Mouse (Mus musculus): ENCODE results near the gene Olfr984.

Olfr984 gene

DNA sequence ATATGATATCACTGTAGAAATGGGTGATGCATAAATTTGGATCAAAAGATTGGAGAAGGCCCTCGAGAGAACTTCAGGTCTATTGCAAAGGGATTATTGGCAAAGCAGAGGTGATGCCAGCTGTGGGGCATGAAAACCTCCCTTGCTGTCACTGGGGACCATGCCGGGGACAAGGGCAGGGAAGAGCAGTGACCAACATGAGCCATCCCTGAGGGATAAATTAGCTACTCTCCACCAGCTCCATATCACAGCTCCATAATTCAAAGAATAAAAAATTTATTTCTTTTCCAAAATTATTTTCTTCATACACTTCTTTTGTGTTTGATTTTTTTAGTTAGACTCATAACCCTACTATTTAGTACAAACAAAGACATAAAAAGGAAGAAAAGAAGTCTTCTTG, at the start of gene Olfr984:
Gene Olfr984, minus strand, starts transcription at position 101 of the 400 bp plus-strand sequence.
- no peak for DNase-seq (ENCODE audit: low spot score in 2 of 2)

DNA sequence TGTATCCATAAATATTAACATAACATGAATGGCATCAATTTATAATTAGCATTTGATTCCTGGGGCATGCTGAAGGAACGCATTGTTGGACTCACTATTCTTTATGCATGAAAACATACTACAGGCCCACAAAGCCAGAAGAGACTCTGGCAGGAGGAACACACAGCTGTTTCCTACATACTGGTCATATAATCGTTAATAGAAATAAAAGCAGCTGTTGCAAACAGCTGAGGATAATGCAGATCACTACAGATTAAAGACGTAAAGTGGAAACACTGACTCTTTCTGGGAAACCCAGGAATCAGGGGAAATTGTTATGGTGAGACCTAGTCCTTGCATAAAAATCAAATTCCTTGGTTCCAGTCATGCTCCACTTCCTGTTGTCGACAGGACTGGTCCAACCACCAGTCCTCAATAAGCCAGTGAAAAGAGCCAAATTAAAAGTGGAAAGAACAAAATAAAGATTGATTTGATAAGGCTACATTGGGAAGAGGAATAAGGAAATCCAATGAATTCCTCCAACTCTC, 41.2 kb upstream of the Olfr984 start:
- DNase-seq (ENCODE audit: low spot score in 2 of 2) = no peak

- no peak for DNase-seq (ENCODE audit: low spot score in 2 of 2)
These were observed 27.5 kb upstream of the Olfr984 start for GRCm38 (mm10) chr9:40141544-40141943.

GRCm38 (mm10) chr9:40139484-40139883, 25.5 kb upstream of the Olfr984 start:
- no peak for DNase-seq (ENCODE audit: low spot score in 2 of 2)

GRCm38 (mm10) chr9:40136987-40137688, 23.1 kb upstream of the Olfr984 start:
- DNase-seq (ENCODE audit: low spot score in 2 of 2) = no peak

GRCm38 (mm10) chr9:40130556-40130955, 16.6 kb upstream of the Olfr984 start:
- DNase-seq (ENCODE audit: low spot score in 2 of 2) = no peak

DNA sequence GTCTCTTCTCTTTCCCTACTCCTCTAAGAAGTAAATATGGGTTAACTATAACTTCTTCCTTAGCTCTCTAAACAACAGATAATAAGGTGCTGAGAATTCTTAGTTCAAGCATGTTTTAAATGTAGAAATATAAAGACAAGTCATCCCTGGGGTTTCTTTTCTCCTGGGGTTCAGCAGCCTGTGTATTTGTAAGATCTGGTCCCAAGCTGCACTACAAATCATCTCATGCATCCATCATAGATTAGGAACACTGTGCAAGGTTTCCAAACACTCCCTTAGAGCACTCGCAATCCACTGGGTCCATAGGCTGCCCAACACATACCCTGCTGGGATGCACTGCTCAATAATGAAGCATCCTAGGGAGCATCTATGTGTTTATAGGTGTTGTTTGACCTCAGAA, 16.1 kb upstream of the Olfr984 start, which contains the start of gene Olfr985:
Gene Olfr985, minus strand, starts transcription at position 101 of the 400 bp plus-strand sequence.
- no peak for DNase-seq (ENCODE audit: low spot score in 2 of 2)

DNA sequence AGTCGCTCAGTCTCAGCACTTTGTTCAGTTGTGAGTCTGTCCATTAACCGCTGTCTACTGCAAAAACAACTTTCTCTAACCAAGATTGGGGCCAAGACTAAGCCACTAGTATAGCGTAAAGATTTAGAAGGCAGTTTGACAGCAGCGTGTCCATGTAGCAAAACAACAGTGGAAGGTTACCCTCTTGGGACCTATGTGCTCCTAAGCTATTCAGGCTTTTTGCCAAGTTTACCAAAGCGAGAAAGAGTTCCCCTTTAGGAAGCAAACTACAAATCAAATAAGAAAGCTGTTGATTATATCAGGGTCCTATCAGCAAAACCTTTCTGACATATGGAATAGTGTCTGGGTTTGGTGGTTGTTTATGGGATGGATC, 3.3 kb upstream of the Olfr984 start:
- no peak for DNase-seq (ENCODE audit: low spot score in 2 of 2)

DNA sequence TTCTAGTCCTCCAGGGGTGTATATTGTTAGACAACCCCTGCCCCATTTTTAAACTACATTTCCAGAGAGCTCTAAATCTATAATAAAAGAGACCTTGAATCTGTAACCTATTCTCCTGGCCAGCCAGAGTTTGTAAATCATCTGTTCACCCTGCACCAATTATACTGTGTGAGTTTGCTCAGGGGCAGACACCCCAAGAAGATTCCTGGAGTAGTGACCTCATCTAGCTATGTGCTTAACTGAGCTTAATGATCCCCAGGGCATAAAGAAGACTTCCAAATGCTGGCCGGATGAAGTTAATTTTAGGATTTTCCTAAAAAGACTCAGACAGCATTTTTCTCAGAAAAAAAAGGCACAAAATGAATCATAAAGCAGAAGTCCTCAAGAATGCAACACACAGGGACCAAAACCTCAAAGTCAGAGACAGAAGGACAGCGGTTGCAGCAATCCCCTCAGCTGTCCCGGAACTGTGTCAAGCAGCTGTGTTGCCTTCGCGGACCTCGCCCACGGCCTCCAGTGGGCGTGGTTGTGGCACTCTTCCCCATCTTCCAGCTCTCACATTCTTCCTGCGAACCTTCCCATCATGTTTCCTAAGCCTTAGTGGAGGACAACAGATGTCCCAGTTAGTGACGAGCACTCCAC, 2.8 kb upstream of the Olfr984 start:
- peak; percentile 1 to 50 for DNase-seq (ENCODE audit: low spot score in 2 of 2)

DNA sequence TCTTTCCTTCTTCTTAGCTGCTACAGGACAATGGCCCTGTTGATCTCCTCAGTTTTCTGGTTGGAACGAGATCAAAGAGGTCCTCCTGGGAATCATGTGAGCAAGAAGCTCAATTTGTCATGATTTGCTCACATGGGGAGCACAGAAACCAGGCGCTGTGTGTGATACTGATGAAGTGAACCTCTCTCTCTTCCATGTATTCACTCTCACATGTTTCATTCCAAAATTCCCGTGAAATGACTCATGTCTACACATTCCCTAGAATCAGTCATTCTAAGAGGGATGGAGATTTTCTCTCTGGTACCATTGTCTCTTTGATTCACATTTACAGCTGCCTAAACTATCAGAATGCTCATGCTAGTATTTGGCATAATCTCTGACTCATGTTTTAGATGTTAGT, 19.2 kb downstream of the Olfr984 start:
- no peak for DNase-seq (ENCODE audit: low spot score in 2 of 2)

- DNase-seq (ENCODE audit: low spot score in 2 of 2) = no peak
These were observed 20.5 kb downstream of the Olfr984 start, which contains the start of gene Olfr983 for GRCm38 (mm10) chr9:40093495-40093894. Gene Olfr983, minus strand, starts transcription at chr9:40093595.

DNA sequence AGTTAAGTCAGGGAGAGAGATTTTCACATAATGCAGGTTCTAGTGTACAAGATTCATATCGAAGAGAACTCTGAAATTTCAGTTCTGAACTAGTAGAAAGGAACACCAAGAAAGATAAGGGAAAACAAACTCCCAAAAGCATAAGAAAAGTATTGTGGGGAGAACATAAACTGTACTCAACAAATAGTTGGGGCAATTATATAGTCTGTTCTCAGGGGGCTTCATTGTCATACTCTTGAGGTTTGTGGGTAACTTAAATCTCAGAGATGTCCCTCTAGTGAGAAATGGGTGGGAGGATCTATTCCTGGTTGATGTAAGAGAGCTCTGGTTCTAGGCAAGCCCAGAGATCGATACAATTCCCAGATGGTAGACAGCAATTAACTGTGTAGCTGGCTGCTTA, 40.5 kb downstream of the Olfr984 start, which contains the start of gene Olfr982:
Gene Olfr982, plus strand, starts transcription at position 301 of the 400 bp plus-strand sequence.
- DNase-seq (ENCODE audit: low spot score in 2 of 2) = no peak

DNA sequence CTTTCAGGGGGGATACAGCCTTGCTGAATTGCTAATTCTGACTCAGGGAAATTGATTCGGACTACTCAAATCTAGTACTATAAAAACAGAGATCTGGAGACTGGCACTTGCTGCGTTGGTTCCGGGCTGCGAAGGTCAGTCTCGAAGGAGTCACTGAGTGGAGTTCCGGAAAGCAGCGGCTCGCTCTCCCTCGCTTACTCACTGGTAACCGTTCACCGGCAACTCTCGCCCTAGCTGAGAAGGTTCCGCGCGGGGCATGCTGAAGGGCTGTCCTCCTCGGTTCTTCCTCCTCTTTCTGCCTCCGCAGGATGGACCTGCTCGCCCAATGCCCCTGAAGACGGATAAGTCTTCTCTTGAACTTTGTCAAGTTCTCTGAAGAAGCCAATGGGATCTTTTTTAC, 63.9 kb downstream of the Olfr984 start:
- no peak for DNase-seq (ENCODE audit: low spot score in 2 of 2)
